Comparison of ENCODE assay signal across 28 mouse cellular contexts in the genomic region with DNA sequence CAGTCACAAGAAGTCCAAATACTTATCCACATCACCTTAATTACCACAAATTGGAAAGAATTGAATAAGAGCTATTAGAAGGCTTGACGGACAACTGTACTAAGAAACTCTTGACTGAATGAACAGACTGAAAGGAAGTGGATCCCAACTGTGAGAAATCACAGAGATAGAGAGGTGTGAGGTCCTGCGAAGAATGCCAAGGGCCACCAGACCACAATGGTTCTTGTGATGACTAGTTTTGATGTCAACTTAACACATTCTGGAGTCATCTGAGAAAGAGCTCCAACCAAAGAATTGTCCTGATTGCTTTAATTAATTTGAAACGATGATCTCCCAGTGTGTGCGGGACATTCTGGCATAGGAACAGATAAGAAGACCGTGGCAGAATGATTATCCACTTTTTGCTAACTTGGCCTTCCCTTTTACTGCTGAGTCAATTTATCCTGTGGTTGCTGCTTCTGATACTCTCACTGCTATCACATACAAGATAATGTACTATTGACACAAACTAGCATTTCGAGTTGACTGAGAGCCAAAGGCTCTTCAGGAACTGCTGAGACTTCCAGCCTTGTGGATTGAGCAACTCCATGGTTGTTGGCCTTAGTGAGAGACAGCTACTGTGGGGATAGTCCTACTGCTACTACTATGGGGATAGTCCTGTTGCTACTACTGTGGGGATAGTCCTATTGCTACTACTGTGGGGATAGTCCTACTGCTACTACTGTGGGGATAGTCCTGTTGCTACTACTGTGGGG.
A peak's percentile ranks its signal among the peaks of the same experiment; 100 is the strongest.
DNase-seq lines count a peak whose midpoint lies in the region; ATAC-seq lines count a peak whose summit lies in the region.
"Had no signal": no experiment of that assay in that cellular context is flagged by ENCODE, and none has a peak within 500 bp of the region (broad histone marks: within the 10 kb centered on the region; RNA-seq: fewer than 3 reads in every experiment).

No protein-coding gene starts in this region.

- ATAC-seq in inflammation-experienced regulatory T-cells, adult 6 months: no peak
- ATAC-seq: forebrain, embryonic 13.5 days; hindbrain, postnatal 0 days; midbrain, embryonic 15.5 days had no signal

- no peaks in the 10 kb centered on the region for H3K36me3 ChIP-seq in heart, embryonic 10.5 days
- H3K36me3 ChIP-seq: embryonic facial prominence, embryonic 13.5 days; G1E; kidney, embryonic 15.5 days; limb, embryonic 10.5 days; midbrain, embryonic 15.5 days; neural tube, embryonic 12.5 days had no signal

- peak; percentile 25 for DNase-seq in heart, adult 8-10 months (ENCODE audit: low spot score)
- no peak for DNase-seq in heart, embryonic 10.5 days (ENCODE audit: low spot score)
- DNase-seq in ovary, adult 18-20 months (ENCODE audit: low spot score): peak; percentile 9
- DNase-seq in ovary, postnatal 14 days (ENCODE audit: low spot score): no peak
- peak; percentile 6 for DNase-seq in heart, postnatal 4 days
- DNase-seq in retina, embryonic 14.5 days (ENCODE audit: low spot score): peak; percentile 50
- DNase-seq in layer of hippocampus, adult 9-10 months (ENCODE audit: low spot score): no peak
- DNase-seq: adrenal gland, postnatal 10 days; B cell, adult 2 months; cerebellum, adult 2 months; cerebellum, postnatal 25 days; gastrocnemius, postnatal 36 days; kidney, adult 11 months; kidney, postnatal 36 days; liver; thymus, adult 18-20 months; thymus, postnatal 4 days had no signal

- peaks cover 40% of the 10 kb centered on the region for H3K27me3 ChIP-seq in heart, embryonic 10.5 days (ENCODE audit: insufficient read depth, poor library complexity, severe bottlenecking)
- H3K27me3 ChIP-seq: CH12.LX; kidney, embryonic 15.5 days; midbrain, embryonic 15.5 days; neural tube, embryonic 12.5 days had no signal

- H3K4me1 ChIP-seq in heart, embryonic 10.5 days: no peaks in the 10 kb centered on the region
- H3K4me1 ChIP-seq: forebrain, embryonic 13.5 days; kidney, embryonic 15.5 days; midbrain, embryonic 15.5 days; neural tube, embryonic 12.5 days had no signal

- 49% methylated on average over 6 of the region's 6 CpGs for WGBS in heart, embryonic 10.5 days

- H3K9me3 ChIP-seq in heart, embryonic 10.5 days: no peaks in the 10 kb centered on the region
- H3K9me3 ChIP-seq: embryonic facial prominence, embryonic 13.5 days; forebrain, embryonic 13.5 days; G1E; kidney, embryonic 15.5 days; limb, embryonic 10.5 days; midbrain, embryonic 15.5 days; neural tube, embryonic 12.5 days had no signal

- no peak overlapping the region for H3K4me3 ChIP-seq in heart, embryonic 10.5 days
- H3K4me3 ChIP-seq: embryonic facial prominence, embryonic 13.5 days; forebrain, embryonic 13.5 days; kidney, embryonic 15.5 days; left cerebral cortex, adult 2 months; limb, embryonic 10.5 days; midbrain, embryonic 15.5 days; neural tube, embryonic 12.5 days had no signal

- no peak overlapping the region for H3K27ac ChIP-seq in heart, embryonic 10.5 days
- H3K27ac ChIP-seq: embryonic facial prominence, embryonic 13.5 days; forebrain, embryonic 13.5 days; hindbrain, postnatal 0 days; left cerebral cortex, adult 2 months; limb, embryonic 10.5 days; midbrain, embryonic 15.5 days; neural tube, embryonic 12.5 days had no signal

Comparison
In these comparisons a context has a peak if more than half of its experiments do, and no peak if none do; other contexts are left out.
1. DNase-seq: peak in heart, adult 8-10 months (single experiment), ovary, adult 18-20 months (single experiment), heart, postnatal 4 days (single experiment) and retina, embryonic 14.5 days (single experiment); none in heart, embryonic 10.5 days (single experiment), ovary, postnatal 14 days (single experiment) and layer of hippocampus, adult 9-10 months (single experiment).